Mouse (Mus musculus) activated CD4-positive, CD25-positive, alpha-beta regulatory T cell, adult 9 weeks (primary cell): ENCODE measurements around the gene Lipo4. TPM values are rescaled to one million over a fixed set of nuclear protein-coding genes. Genes with fewer than 3 reads are reported as not detected.

Experiments
- polyA plus RNA-seq: library from polyadenylated mRNA; unstranded; fragments of 100-300 nt; shearing (Covaris generic); gene quantifications from one replicate; pipeline ENCODE4 v1.2.1, GENCODE M21; 2017

Lipo4 gene
- polyA plus RNA-seq: not detected

GRCm38 (mm10) chr19:33517680-33518079 lies at the start of gene Lipo4:
Gene Lipo4 (minus strand): TSS chr19:33517780.

Other genes with a start within 250 kb of the Lipo4 start
- 4.7 TPM for gene Rnls, start 125.5 kb downstream of the Lipo4 start, polyA plus RNA-seq
- not detected for gene Gm8978, start 107.5 kb upstream of the Lipo4 start, polyA plus RNA-seq
- not detected for gene Lipo2, start 233.6 kb upstream of the Lipo4 start, polyA plus RNA-seq
- gene Lipo3, start 244.2 kb upstream of the Lipo4 start, polyA plus RNA-seq: 21.1 TPM